Mouse (Mus musculus) gastrocnemius, adult 18-20 months (tissue): ENCODE results near the gene Fbxl7. TPM values are rescaled to one million over a fixed set of nuclear protein-coding genes. Genes with fewer than 3 reads are reported as not detected.
"Not testable (repeated sequence)": the region's sequence is repeated elsewhere in the genome, so short reads cannot be mapped to it uniquely, and the experiment has no call there.

Source experiments
- DNase-seq: peaks from one replicate; pipeline ENCODE4 v3.0.0; 2021; ENCODE audit warnings: low spot score
- total RNA-seq, 2 experiments: library from RNA; stranded (reverse); gene quantifications; 2 replicates each; pipeline ENCODE4 v1.2.3; 2021

Fbxl7 gene
- total RNA-seq, 2 experiments from 2014 or later: 0.96 to 1.0 TPM

GRCm38 (mm10) chr15:26812856-26813255 is 82.5 kb downstream of the Fbxl7 start:
- no peak for DNase-seq

GRCm38 (mm10) chr15:26809569-26809968 is 85.8 kb downstream of the Fbxl7 start:
- peak; percentile 43 for DNase-seq

GRCm38 (mm10) chr15:26804046-26804445 is 91.3 kb downstream of the Fbxl7 start:
- DNase-seq: no peak

- peak; percentile 16 for DNase-seq
These were observed 95.8 kb downstream of the Fbxl7 start for GRCm38 (mm10) chr15:26799457-26800021.

DNA sequence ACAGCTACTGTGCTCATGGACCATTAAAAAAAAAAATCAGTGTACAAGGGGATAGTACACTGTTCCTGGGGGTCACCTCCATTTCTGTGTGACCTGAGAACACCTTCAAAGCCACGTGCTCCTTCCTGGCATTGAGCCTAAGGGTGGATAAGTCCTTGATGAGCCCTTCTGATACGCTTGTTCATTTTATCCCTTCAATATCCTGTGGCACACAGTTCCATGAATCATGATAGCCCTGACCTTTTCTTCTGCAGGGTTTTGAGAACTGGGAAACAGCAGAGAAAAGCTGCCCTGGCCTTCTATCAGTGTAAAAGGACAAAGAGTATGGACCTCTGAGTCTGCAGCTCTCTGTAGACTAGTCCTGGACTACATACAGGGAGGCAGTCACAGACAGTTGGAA is 99.4 kb downstream of the Fbxl7 start:
- DNase-seq: no peak

- DNase-seq: no peak
These were observed 99.9 kb downstream of the Fbxl7 start for GRCm38 (mm10) chr15:26795518-26795917.

DNA sequence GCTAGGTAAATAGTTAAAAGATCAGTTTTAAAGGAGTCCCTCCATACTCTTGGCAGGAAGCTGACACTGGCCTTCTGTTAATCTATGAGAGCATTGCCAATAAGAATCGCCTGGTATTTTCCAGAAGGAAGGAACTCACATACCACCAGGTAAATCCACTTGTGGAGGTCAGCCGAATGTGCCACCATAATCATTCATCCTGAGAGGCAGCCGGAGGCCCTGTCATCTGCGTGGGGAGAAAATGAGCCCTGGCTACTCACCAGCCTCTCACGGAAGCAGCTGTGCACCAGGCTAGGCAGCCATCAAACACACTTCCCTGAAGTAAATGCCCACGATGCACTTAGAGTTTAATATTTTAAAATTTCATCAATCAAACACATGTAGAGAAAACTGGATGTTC is 108.2 kb downstream of the Fbxl7 start:
- no peak for DNase-seq

GRCm38 (mm10) chr15:26780557-26780956 is 114.8 kb downstream of the Fbxl7 start:
- no peak for DNase-seq

DNA sequence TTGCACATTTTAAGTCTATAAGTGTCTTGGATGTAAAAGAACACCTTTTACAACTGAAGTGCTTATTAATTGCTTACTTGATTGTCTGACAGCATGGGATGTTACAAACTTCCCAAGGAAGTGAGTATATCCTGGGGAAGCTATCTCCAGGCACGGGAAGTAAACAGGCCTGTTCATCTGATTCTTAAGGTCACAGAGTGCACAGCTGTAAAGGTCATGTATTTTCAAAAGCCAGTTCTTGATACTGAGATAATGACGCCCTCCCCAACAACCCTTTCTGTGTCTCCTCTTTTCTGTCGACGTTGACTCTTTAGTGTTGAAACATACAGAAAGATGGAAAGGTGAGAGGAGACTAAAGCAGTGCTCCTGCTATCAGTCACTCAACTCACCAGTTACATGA is 116.3 kb downstream of the Fbxl7 start:
- DNase-seq: no peak

DNA sequence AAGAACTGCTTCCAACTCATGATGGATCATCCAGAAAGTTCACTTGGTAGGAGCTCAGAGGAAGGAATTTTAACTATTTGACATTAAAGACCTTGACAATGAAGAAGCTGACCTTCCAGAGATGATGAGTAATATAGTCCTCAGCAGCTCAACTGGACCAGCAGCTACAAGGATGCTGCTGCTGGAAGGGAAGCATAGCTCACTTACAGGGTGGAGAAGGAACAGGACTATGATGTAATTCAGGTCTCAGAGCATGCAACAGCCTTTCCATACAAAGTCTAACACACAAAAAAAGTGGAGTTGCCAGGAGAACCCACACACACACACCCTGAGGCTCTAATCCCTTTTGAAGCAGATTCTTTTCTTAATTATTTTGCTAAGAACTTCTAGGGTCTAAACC is 119.7 kb downstream of the Fbxl7 start:
- no peak for DNase-seq

- no peak for DNase-seq
These were observed 120.5 kb downstream of the Fbxl7 start for GRCm38 (mm10) chr15:26774895-26775294.

DNA sequence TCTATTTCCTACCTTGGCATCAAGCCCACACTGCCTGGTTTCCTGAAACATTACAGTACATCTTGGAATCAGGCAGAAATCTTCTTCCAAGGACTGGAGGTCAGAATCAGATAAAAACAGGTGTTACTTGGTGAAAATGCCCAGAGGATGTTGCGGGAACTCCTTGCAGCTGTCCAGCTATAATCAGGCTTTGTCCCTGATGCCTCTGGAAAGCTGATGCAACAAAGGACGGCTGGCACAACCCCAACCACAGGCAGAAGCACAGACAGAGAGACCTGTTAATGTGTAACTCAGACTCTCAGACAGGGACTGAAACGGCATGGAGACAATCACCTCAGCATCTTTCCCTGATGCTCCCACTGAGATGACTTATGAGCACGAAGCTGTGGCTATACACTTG is 133.7 kb downstream of the Fbxl7 start:
- DNase-seq: no peak

- DNase-seq: no peak
These were observed 146.9 kb downstream of the Fbxl7 start for GRCm38 (mm10) chr15:26748484-26748883.

DNA sequence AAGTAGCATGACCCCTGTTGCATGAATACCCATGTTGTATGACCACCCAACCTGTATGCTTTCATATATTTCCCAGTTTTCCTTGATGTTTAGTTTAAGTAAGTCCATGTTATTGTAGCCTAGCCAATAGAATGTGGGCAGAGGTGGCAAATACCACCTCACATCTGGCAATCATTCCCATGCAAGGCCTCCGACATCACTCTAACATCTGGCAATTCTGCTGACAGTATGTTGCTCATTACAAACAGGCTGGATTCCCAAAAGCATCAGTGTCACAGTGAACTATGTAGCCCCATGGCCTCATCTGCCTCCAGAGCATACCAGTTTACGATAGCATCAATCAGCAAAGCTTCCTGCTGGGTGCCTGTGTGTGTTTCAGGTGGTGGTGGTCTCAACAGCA is 163.0 kb downstream of the Fbxl7 start:
- no peak for DNase-seq

GRCm38 (mm10) chr15:26730760-26731159 is 164.6 kb downstream of the Fbxl7 start:
- DNase-seq: no peak

- DNase-seq: not testable (repeated sequence)
These were observed 166.0 kb downstream of the Fbxl7 start for GRCm38 (mm10) chr15:26729341-26729740.

DNA sequence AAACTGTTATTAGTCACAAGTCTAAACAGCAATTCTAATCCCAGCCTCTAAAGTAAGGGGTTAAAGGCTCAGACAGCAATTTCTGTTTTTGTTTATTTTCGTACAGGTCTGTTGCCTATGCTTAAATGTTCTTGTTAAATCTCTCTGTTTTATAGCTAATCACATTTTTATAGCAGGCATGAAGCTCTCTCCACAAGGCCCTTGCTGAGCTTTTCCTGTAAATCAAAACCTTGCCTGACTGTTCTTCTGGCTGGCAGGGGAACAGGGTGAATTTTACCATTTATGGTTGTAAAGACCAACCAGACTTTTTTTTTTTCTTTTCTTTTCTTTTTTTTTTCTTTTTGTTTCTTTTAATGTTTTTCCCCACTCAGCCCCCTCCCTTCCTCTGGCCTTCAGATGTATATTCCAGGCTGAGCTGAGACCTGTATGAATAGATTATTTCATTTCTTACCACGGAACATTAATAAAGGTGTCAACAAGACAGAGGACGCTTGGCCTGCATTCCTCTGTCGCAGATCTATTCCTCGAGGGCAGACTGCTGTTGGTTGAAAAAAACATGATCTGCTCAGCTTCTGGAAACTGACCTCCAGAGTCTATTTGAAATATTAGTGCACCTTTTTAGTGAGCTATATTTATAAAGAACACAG is 176.9 kb downstream of the Fbxl7 start:
- DNase-seq: no peak

DNA sequence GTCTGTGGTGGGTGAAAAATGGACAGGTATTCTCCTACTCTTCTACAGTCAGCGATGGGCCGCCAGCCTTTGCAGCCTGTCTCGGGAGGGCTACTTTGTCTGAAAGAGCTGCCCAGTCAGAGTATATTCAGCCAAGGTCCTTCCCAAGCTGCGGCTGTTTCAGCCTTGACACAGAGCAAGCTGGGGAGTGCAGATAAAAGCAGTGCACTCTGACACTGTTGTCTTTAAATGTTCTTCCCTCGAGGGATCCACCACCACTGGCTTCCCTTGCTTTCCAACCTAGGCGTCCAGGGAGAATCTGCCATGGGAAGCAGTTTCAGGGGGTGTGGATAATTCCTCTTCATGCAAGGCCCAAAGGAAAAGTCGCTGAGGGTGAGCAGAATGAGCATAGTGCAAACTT is 177.4 kb downstream of the Fbxl7 start:
- DNase-seq: no peak

DNA sequence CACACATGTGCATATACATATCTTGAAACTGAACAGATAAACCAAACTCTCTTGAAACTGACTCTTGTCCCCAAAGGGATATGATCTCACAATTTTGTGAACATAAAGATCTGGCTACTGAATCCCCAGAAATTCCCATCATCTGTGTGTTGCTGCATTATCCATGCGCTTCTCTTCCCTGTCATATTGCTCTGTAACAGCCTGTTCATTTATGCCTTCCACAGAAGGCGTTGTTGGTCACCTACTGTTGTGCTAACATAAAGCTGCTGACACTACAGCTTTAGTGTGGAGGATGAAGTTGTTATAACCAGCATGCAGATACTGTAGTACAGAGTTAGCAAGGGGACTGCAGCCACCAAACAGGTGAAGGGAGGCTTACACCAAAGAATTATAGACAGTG is 179.2 kb downstream of the Fbxl7 start:
- no peak for DNase-seq

GRCm38 (mm10) chr15:26715635-26716034 is 179.7 kb downstream of the Fbxl7 start:
- no peak for DNase-seq

DNA sequence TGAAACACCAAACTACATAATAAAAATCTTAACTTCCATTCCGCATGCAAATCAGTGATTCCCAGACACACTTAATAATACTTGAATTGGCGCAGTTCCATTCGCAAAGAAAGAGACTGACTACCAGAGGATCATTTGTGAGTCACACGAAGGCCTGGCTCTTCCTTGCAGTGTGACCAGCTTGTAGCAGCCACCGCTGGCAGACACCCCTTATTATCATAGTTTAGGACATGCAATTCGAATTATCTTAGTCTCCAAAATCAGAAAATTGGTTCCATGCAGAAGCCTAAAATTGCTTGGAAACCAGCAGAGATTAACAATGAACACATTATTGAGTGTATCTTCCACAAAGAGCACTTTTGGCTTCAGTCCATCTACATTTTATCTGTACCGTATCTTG is 183.1 kb downstream of the Fbxl7 start:
- no peak for DNase-seq

GRCm38 (mm10) chr15:26704966-26705365 is 190.4 kb downstream of the Fbxl7 start:
- DNase-seq: no peak

- DNase-seq: peak; percentile 48
These were observed 192.1 kb downstream of the Fbxl7 start for GRCm38 (mm10) chr15:26703156-26703840.
